Mouse (Mus musculus): ENCODE measurements around the gene Nadk2.

Nadk2 gene

DNA sequence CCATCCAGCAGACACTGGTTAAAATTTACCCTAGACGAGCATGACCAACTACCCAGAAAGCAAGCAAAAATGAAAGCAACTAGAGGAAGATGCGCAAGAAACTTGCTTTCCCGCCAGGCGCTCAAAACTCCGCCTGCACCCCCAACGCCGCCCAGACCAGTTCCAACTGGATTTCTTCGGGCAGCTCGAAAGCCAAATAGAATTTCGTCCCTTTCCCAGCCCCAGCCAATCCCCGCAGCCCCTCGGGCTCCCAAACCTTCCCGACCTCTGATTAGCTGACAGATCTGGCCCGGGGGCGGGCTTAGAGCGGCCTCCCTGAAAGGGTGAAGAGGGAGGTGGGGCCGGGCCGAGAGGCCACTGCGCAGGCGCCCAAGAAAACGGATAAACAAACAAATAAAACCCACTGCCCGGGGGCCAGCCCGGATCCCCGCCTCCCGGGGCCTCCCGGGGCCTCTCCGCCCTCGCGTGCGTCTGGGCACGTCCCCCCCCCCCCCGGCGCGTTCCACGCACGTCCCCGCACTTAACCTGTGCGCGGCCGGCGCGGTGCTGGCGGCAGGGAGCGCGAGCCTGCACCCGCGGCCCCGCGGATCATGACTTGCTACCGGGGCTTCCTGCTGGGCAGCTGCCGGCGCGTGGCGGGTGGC is at the start of gene Nadk2:
Gene Nadk2, plus strand, starts transcription at position 349 of the 644 bp plus-strand sequence.
- peak; percentile 99 for DNase-seq (ENCODE audit: low spot score)

DNA sequence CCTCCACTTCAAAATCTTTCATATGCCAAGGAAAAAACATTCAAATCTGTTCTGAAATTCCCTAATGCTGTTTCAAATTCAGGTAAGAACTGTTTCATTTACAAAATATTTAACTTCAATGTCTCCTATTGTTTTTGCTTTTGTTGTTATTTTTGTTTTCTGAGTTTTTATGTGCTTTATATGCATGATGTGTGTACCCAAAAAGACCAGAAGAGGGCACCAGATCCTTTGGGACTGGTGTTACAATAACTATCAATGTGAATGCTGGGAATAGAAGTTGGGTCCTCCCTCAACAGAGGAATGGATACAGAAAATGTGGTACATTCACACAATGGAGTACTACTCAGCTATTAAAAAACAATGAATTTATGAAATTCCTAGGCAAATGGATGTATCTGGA is 15.4 kb upstream of the Nadk2 start:
- DNase-seq (ENCODE audit: low spot score) = no peak

DNA sequence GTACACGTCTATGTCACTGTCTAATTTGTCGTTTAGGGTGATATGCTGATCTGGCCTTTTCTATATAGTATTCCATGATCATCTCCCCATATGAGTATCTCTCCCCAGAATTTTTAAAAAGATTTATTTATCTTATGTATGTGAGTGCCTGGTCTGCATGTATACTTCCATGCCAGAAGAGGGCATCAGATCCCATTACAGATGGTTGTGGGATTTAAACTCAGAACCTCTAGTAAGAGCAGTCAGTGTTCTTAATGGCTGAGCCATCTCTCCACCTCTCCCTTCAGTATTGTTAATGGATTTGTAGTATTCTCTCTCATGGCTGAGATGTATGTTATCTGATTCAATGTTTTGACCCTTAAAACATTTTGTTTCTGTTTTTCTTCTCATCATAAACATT is 11.2 kb upstream of the Nadk2 start:
- DNase-seq (ENCODE audit: low spot score) = no peak

DNA sequence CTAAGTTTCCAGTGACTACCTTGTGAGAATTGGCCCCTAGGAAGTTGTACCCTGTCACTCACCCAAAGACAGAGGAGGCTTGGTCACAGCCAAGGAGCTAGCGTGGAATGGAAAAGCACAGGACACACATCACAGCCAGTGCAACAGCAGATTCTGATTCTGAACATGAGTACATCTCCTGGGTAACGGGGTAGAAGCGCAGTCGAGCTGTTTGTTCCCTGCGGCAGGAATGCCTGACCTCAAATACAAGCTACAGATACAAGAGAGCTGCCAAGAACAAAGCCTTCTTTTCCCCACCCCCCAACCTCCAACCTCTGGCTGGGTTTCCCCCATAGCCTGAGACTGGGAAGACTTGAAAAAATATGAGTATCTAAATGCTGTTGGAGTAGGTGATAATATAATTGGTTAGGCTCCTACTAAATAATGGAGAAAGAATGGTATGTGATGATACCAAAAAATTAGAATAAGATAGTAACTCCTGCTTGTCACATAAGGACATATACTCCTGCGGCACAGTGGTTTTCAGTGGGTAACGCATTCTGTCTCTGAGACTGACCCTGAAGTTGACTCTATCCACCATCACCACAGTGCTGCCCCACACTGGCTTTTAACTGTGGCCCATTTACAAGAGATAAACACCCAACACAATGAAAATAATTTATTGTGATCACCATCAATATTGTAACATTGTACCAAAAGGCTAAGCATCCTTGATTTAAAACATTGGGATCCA is 9.7 kb upstream of the Nadk2 start:
- DNase-seq (ENCODE audit: low spot score) = no peak

GRCm38 (mm10) chr15:9068881-9069280 is 2.2 kb upstream of the Nadk2 start:
- no peak for DNase-seq (ENCODE audit: low spot score)

DNA sequence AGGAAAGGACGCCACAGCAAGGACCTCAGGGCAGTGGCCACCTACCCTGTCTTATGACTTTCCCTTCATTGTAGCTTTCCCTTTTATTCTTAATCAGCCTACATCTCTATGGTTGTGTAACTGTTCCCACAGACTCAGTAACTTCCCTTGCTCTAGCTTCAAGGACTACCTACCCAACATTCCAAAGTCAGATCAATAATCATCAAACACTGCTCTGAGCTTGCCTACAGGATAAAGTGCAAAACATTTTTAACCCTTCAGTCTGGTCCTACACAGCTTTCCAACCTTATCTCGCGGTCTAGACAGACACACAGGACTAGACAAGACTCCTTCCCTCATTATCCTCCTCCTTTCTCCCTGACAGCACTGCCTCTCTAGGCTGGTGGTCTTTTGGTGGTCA is 707 bp upstream of the Nadk2 start:
- peak; percentile 60 for DNase-seq (ENCODE audit: low spot score)

DNA sequence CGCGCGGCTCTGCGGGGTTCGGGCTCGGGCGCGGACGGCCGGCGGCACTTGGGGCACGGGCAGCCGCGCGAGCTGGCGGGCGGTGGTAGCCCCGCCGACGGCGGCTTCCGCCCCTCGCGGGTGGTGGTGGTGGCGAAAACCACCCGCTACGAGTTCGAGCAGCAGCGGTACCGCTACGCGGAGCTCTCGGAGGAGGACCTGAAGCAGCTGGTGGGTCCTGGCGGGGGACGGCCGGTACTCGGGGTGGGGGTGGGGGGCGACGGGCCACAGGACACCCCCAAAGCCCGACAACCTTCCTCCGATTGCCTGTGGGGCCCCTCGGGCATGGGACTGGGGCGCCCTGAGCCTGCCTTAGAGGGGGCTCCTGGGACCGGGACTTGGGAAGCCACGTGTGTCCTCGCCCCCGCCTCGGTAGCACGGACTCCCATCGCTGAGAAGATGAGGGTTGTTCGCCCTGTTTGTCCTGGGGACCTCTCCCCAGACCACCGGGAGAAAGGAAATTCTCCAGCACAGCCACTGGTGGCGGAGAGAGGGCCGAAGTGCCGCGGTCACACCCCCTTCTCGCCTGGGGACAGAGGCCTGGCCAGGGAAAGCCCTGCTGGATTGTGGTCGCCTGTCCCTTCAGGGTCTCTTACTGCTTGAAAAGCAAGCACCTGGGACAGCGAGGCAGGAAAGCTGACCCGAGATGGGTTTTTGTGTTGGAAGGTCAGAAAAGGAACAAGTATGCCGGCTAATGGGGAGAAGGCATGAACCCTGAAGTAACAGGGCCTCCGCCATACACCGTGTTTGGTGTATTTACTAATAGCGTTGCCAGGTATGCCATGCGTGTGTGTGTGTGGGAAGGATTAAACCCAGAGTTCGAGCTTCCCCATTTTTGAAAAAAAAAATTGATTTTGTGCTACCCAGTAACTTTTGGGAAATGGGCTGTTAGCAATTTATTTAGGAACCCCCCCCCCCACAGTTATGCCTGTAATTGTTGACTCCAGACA is 790 bp downstream of the Nadk2 start:
- DNase-seq (ENCODE audit: low spot score) = peak; percentile 62

DNA sequence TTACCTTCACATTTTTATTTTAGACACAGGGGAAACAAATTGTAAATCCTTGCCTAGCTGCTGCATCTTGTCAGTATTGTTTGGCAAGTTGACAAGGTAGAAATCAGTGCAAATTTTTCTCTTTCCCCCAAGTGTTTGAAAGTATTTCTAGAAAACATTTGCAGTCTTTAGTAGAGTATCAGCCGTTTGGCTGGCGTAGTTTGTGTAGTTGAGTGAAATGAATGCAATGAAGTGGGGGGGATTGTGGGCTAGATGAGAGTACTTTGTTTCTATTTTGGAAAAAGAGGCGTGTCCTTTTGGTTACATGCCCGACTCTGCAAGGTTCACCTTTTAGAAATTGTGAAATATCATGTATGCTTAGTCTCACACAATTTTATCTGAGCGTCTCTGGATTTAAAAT is 1.6 kb downstream of the Nadk2 start:
- DNase-seq (ENCODE audit: low spot score) = peak; percentile 40

DNA sequence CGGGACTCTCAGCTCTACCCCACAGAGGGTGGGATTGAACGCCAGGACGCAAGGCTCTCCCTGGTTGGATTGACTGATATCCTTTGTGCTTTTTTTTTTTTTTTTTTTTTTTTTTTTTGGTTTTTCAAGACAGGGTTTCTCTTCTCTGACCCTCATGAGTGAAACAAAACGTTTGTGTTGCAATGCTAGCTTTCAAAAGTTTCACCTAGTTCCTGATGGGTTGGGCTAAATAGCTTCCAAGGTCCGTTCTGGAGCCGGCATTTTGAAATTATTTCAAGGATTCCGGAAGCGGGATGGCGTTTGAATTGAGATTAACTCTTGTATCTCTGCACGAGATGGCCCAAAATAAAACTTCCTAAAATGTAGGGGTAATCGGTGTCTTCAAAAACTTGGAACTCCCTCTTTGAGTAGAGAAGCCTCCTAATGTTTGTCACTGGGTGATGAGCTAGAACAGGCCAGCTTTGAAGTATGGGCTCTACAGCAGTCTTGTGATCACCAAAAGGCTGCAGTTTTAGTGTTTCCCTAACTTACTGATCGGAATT is 2.1 kb downstream of the Nadk2 start:
- DNase-seq (ENCODE audit: low spot score) = no peak

- DNase-seq (ENCODE audit: low spot score) = no peak
Observed at GRCm38 (mm10) chr15:9073684-9074083, 2.6 kb downstream of the Nadk2 start.

DNA sequence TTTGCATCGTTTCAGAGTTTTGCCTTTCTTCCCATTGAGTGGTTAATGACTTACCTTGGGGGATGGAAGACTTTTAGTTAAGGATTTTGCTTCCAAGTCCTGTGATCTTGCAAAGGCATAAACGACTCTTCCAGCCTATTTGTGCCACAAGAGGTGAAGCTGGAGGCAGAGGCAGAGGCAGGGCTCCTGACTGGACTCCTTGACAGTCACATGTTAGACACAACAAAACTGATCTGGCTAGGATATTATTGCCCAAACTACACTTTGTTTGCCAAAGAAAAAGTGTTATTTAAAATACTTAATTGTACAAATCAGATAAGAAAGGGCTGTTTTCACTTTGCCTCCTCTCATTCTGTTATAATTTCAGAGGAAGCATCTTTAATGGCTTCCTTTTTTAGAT is 3.1 kb downstream of the Nadk2 start:
- no peak for DNase-seq (ENCODE audit: low spot score)

DNA sequence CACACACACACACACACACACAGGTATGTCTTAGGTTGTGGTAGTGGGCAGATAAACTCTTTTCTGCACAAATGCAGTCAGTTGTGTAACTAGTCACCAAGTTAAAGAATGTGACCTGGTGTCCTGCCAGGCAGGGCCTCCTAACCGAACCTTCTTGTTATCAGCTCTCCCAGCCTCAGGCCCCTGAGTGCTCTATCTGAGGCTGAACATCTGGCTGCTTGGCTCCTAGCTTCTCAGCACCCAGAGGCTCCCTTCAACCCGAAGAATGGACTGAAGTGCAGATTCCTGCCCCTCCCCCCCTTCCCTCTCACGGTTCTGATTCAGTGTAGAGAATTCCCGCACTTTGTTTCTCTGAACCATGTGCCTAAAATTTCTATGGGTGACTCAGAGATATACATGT is 3.6 kb downstream of the Nadk2 start:
- peak; percentile 47 for DNase-seq (ENCODE audit: low spot score)

GRCm38 (mm10) chr15:9075608-9076200 is 4.6 kb downstream of the Nadk2 start:
- no peak for DNase-seq (ENCODE audit: low spot score)

DNA sequence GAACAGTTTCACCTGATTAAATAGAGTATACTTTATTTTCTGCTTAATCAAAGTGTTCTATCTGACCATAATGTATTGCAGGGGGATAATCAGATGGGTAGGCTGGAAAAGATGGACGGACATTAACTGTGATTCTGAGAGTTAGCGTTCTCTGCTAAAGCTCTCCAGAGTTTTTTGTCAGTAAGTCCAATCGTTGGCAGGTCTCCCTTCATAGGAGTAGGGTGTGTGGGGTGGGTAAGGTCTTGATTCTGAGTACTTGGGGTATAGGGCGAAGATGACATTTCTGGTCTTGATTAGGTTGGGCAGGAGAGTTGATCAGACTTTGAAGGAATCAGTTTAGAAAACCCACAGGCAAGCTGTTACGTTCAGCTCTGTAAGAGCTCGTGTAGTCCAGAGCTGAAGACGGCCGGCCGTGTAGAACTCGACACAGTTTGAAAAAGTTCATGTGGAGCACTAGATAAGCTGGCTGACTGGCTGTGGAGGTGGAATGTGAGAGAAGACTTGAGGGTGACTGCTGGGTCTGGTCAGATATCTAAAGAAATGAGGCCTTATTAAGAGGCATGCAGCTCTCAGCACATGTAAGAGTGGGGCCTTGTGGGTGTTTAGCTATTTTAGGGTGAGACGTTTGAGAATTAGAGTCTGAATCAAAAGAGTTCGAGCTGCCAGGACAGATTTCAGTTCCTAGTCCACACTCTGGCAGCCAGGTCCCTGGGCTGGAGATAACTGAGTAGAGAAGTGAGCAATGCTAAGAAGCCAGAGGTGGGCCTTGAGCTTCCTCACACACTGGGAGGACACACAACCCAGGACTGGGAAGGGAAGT is 7.6 kb downstream of the Nadk2 start:
- DNase-seq (ENCODE audit: low spot score) = no peak

DNA sequence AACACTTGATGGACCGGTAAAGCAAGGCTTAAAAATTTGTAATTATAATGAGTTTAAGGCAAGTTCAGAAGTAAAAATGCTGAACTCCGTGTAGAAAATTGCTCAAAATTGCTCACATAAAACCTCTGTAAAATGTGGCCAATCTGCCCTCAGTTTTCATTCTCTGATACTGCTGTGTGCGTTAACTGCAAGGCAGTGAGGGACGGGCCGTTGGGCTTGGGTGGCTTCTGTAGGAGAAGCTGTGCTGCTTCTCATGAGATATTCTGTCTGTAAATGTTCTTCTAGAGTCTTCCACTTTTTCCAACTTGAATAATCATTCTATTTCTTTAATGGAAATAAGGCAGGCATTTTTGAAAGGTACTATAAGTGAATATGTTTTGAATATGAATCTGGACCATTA is 8.6 kb downstream of the Nadk2 start:
- no peak for DNase-seq (ENCODE audit: low spot score)

DNA sequence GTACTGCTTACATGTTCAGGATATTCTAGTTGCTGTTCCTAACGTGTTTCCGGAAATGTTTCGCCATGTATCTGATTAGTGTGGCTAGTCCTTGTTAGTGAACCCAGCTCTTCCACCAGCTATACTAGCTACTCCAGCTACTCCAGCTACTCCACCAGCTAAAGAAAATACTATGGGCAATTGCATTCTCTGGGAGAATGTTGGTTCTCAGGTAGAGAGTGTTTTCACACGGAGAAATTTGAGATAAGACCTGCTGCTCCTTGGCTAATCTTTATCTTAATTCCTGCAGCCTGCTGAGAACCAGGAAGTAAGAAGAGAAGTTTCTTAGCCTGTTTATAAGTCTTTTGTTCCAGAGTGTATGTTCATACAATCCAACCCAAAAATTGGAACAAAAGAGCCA is 9.1 kb downstream of the Nadk2 start:
- no peak for DNase-seq (ENCODE audit: low spot score)

- no peak for DNase-seq (ENCODE audit: low spot score)
Observed at GRCm38 (mm10) chr15:9081294-9081693, 10.2 kb downstream of the Nadk2 start.

DNA sequence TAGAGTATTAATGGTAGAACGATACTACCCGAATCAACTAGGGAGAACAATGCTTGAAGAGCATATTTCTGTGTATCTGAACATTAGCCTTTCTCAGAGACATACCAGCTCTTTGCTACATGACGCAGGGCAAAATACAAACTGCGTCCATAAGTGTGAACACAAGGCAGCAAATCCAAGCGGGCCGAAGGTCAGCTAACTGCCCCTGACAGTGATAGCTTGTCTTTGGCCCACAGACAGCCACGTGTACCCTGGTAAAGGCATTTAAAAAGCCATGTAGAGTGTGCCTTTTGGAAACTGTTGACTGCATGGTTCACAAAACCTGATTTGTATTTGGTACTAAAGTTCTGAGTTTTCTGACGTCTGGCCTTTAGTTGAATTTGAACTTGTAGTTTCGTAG is 11.7 kb downstream of the Nadk2 start:
- DNase-seq (ENCODE audit: low spot score) = no peak

- DNase-seq (ENCODE audit: low spot score) = no peak
Observed at GRCm38 (mm10) chr15:9086813-9087212, 15.8 kb downstream of the Nadk2 start.

GRCm38 (mm10) chr15:9087421-9087820 is 16.4 kb downstream of the Nadk2 start:
- DNase-seq (ENCODE audit: low spot score) = no peak

Data from embryo, embryonic 10.5 days (tissue).